Mouse (Mus musculus) brain, embryonic 14.5 days (tissue): ENCODE data around the gene Slc39a11. TPM values are rescaled to one million over a fixed set of nuclear protein-coding genes. Genes with fewer than 3 reads are reported as not detected.

Experiments
- DNase-seq: peaks from one replicate; pipeline ENCODE4 v3.0.0-alpha.2; 2011; ENCODE audit warnings: low read depth
- CTCF ChIP-seq: fragments of 200-500 bp; IDR thresholded peaks from 2 replicates; pipeline ENCODE4 v1.5.1; 2012; ENCODE audit warnings: inconsistent platforms, mild to moderate bottlenecking, moderate library complexity, borderline replicate concordance; ENCODE audit not compliant: insufficient read depth, insufficient read length; ENCODE audit errors: extremely low read depth
- POLR2A ChIP-seq: fragments of 200-500 bp; IDR thresholded peaks from 2 replicates; pipeline ENCODE4 v1.6.1; 2012; ENCODE audit warnings: mild to moderate bottlenecking, inconsistent platforms, borderline replicate concordance; ENCODE audit not compliant: poor library complexity, insufficient read depth, insufficient read length, severe bottlenecking; ENCODE audit errors: extremely low read depth
- polyA plus RNA-seq: library from polyadenylated mRNA; depleted of rRNA; stranded (reverse); fragments of >200 nt; gene quantifications from 2 replicates; pipeline ENCODE4 v1.2.3, GENCODE M21; 2012

The Slc39a11 gene
- polyA plus RNA-seq, 1 experiment, result 24.3 TPM

DNA sequence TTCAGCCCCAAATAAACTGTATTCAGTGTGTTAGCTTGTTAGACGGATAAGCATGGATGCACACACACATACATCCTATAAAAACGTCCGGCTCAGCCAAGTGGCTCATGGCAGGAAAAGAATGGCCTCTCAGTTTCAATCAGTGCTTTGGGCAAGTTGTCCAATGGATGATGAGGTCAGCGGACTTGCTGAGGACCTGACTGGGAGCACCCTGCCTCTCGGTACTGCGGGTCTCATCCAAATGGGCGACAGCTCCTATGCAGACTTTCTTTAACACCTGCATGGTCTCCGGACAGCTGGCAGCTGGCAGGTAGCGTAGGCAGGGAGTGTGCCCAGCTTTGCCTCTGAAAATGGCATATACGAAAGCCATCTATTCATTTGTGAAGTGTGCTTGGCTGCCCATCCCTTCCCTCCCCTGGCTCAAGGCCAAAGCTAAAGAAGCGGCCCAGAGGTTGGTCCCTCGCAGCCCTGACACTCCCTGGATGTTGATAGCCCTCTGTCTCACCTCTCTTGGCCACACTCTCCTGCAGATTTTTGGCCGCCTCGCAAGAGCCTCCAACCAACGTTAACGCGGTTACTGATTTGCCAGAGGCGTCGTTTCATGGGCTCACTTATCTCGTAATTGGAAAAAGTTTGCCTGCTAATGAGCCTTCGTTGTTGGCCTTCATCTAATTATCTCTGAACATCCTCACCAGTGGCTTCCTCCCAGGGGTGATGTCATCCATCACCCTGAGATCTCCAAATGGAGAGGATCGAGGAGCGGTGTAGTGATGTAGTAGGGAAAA, 256.3 kb downstream of the Slc39a11 start:
- DNase-seq, result peak; percentile 85
- TF ChIP-seq POLR2A, result no peak
- no peak for TF ChIP-seq CTCF

DNA sequence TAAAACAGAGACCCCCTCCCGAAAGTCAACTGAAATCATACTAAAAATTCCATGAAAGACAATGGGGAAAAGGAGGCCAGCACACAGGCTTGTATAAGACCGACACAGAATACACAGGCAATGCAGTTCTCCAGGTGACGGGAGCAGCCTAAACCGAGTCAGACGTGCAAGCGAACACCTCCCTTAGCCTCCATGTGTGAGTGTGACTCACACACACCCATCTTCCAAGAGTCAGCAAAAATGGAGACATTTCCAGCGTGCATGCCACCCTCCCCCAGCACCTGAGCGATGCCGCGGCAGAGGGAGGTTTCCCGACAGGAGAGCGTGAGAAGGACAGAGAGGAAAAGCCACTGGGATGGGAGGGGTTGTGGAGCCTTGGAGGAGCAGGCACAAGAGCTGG, 258.2 kb downstream of the Slc39a11 start:
- DNase-seq, result no peak
- TF ChIP-seq POLR2A (no peak), CTCF (no peak)

DNA sequence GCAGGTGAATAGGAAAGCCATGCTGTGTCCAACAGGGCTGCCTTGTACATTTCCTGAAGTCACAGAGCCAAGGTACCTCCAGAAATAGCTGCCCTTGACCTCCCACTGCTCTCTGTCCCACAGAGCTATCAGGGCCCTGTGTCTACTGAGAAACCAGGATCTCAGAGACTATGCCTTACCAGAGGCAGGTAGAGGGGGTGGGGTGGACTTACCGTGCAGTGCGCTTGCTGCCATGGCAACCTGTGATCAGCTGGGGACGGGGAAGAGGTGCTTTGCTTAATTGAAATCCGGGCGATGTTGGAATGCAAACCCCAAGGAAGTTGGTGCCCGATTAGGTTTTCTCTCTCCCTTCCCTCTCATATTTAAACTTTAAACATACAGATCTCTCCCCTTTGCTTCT, 260.2 kb downstream of the Slc39a11 start:
- peak; percentile 83 for DNase-seq
- no peak for TF ChIP-seq POLR2A

DNA sequence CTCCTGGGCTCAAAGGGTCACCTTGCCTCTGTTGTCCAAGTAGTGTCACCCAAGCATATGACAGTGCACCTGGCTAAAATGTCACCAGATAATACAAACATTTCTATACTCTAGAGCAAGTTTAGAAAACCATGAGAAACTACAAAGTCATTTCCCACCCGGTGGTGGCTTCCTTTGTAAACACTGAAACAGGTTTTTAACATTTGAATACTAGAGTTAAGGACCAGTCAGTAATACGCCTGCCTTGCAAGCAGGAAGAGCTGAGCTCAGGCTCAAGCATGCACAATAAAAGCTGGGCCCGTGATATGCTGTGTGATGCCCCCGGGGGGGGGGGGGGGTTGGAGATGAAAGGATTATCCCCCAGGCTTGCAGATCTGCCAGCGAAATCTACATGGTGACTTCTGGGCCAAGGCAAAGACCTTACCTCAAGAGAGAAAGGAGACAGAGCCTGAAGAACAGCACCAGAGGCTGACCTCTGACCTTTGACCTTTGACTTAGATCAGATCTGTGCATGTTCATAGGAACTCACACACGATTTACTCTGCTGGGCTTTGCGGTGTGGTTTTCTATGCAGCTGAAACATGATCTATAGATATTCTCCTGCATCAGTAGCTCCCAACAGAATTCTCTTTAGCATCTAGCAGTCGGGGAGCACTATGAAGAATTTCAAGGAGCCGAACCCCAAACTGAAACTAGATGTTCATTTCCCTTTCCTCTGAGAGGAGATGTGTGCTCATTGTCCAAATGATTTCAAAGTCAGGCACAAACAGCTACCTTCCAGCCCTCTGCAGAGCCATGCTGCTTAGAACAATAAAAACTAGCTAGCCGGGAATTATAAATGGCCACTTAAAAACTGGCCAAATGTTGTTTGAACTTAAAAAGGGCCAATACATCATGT, 267.0 kb downstream of the Slc39a11 start:
- TF ChIP-seq CTCF (no peak), POLR2A (no peak)
- no peak for DNase-seq

DNA sequence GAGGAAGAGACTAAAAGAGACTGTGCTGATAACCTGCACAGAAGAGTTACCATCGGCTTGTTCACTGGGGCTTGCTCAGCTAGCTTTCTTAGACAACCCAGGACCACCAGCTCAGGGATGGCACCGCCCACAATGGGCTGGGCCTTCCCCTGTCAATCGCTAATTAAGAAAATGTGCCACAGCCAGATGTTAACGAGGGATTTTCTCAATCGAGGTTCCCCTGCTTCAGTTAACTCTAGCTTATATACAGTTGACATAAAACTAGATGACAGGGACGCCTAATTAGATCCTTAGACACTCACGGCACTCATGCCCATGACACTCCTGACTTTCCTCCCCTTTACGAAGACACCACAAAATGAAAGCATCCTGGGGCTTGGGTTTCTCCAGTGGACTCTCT, 268.3 kb downstream of the Slc39a11 start:
- no peak for DNase-seq
- TF ChIP-seq CTCF, result no peak
- TF ChIP-seq POLR2A, result no peak

DNA sequence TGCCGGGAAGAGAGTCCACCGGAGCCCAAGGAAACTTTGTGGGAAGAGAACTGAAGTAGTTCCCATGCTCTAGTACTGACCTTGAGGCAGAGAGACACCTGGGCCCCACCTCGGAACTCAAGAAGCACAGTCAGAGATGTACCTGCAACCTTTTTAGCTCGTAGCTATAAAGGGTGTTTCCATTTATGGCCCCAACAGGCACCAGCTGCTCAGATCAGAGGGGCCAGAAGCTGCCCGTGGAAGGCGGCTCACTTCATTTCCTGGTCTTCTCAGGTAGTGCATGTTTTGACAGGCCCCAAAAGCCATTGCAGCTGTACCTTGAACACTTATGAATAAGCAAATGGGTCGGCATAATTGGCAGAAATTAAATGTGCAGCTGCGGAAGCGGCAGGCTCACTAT, 271.0 kb downstream of the Slc39a11 start:
- TF ChIP-seq CTCF (no peak), POLR2A (no peak)
- DNase-seq, result no peak

DNA sequence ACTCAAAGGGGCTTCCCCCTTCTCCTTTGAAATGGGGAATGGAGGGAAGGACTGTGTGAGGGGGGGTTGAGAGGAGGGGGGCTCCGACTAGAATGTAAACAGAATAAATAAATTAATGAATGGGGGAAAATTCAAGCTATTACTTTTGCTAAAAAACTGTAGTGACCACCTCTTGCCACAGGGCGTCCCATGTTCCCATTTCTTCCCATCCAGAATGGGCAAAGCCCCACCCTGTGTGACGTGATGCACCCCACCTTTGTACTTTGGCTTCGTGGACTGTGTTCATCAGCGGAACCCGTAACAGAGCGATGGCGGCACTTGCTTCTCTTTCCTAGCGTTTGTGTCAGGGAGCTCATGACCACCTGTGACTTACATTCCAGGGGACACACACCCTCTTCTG, 273.8 kb downstream of the Slc39a11 start:
- TF ChIP-seq POLR2A (no peak), CTCF (peak; percentile 29; the same call in 1 of the 2 replicates)
- no peak for DNase-seq

DNA sequence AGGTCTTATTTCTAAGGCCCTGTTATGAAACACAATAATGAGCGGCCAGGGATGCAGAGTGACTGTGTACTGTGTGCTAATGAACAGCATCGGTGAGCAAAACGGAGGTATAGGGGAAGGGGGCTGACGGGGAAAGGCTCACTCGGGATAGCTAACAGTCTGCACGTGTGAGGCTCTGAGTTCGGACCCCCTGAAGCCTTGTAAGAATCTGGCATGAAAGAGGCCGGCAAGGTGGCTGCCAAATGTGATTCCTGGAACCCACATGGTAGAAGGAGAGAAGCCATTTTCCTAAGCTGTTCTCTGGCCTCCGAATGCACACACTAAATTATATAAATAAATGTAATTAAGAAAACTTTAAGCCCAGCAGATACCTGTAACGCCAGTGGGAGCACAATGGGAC, 276.0 kb downstream of the Slc39a11 start:
- no peak for TF ChIP-seq POLR2A
- no peak for TF ChIP-seq CTCF
- no peak for DNase-seq

DNA sequence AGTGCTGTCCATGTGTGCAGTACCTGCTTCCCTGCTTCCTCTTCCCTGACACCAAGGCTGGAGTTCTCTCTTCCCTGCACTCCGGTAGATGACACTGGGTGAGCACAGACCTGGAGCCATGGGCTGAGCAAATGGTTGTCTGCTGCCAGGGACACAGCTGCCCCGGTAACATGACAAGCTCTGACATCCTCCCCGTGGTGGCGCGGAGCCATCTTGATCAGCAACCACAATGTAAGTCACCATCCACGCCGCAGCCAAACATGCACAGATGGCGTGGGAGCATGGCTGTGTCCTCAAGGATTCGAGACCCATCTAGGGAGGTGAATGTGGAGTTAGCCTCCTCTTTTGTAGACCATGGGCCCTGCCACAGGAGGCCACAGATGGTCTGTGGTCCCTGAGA, 276.5 kb downstream of the Slc39a11 start:
- no peak for TF ChIP-seq POLR2A
- no peak for TF ChIP-seq CTCF
- DNase-seq, result peak; percentile 62

DNA sequence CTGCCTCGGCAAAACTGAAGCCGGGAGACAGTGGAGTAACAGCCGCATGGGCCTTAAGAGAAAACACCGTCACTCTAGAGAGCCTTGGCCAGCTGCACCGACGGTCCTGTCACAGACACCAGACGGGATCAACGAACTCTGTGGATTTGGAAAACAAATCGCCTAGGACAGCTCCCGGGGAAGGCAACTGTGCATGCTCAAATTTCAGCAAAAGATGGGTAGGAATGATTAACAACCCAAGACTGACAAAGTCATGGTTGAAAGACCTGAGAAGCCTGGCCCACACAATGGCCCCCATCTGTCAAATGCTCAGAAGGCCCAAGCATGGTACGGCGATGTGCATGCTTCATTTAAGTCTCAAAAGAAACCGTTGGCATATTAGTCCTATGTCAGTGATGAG, 281.8 kb downstream of the Slc39a11 start:
- DNase-seq, result peak; percentile 63
- no peak for TF ChIP-seq CTCF
- TF ChIP-seq POLR2A, result no peak

DNA sequence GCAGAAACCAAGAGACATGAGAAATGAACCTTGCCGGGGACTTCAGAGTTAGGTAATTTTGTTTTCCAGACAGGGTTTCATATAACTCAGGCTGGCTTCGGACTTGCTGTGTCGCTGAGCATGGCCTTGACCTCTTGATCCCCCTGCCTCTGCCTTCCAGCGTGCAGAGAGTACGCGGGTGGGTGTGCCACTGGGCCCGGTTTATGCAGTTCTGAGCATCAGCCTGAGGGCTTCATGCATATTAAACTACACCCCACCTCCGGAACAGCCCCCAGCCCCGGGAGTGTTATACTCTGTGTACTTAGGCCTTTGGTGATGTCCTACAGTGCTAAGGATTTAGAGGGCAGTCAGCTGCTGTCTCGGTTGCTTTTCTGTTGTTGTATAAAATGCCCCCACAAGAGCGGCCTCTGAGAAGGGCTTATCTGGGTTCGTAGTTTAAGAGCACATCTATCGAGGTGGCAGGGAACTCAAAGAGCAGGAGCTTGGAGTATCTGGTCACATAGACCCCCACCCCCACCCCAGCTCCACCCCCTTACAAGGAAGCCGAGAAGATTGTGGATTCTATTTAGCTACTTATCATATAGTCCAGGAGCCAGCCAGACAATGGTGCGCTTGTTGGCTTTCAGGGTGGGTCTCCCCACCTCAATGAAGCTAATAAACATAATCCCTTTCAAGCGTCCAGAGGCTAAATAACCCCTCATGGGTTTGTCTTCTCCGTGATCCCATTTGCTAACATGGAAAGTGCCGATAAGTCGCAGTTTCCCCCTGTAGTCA, 283.4 kb downstream of the Slc39a11 start:
- no peak for TF ChIP-seq POLR2A
- peak; percentile 37 for DNase-seq
